Mouse (Mus musculus) brain, adult 2 months (tissue): ENCODE results near the gene C1qtnf5.
"Not testable (repeated sequence)": the region's sequence is repeated elsewhere in the genome, so short reads cannot be mapped to it uniquely, and the experiment has no call there.

ENCODE experiments used
- DNase-seq: peaks from one replicate; pipeline ENCODE4 v3.0.0; 2011; ENCODE audit warnings: low read depth, low spot score

C1qtnf5 gene

DNA sequence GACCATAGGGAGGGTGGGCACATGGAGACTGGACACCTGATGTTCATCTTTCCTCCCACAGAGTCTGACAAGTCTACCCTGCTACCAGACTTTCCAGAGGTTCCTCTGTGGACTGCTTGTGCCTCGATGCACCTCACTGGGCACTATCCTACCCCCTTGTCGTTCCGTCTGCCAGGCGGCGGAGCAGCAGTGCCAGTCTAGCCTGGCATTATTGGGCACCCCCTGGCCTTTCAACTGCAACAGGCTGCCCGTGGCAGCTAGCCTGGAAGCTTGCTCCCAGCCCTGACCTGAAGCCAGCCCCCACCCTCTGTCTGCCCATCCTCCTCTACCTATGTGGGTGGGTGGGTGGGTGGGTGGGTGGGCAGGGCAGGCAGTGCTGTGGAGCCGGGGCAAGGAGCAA, 863 bp upstream of the C1qtnf5 start:
- DNase-seq: no peak

DNA sequence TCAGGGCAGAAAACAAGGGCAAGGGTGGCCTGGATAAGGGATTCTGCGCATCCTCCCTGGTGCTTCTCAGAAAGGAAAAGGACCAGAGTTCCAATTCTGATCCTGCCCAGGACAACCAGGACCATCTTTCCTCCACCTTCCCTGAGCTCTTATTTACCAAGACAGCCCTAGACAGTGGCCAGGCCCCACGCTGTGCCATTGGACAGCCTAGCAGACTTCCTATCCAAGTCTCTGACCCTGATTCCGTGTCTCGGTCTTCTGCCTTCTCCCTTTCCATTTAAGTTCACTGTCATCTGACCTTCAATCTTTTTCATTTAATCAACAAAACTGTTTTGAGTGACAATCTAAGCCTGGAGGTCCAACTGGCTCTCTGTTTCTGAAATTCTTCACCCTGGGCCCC, 449 bp upstream of the C1qtnf5 start:
- peak; percentile 55 for DNase-seq

DNA sequence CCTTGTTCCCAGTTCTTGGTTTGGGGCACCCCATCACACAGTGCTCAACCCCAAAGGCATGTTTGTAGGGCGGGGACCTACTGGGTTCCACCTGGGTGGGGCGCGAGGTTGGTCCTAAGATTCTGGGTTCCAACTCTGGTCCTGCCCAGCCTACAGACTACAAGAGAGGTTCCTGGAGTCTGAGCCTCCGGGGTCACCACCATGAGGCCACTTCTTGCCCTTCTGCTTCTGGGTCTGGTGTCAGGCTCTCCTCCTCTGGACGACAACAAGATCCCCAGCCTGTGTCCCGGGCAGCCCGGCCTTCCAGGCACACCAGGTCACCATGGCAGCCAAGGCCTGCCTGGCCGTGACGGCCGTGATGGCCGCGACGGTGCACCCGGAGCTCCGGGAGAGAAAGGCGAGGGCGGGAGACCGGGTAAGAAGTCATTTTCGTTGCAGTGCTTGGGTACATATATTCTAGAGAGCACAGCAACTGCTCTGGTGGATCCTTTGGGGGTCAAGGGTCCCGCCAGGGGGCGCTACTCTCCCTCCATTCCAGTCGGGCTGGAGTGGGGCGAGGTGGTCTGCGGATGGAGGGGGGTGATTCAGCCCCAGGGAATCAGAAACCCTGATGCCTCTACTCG, 623 bp downstream of the C1qtnf5 start:
- DNase-seq: peak; percentile 51

DNA sequence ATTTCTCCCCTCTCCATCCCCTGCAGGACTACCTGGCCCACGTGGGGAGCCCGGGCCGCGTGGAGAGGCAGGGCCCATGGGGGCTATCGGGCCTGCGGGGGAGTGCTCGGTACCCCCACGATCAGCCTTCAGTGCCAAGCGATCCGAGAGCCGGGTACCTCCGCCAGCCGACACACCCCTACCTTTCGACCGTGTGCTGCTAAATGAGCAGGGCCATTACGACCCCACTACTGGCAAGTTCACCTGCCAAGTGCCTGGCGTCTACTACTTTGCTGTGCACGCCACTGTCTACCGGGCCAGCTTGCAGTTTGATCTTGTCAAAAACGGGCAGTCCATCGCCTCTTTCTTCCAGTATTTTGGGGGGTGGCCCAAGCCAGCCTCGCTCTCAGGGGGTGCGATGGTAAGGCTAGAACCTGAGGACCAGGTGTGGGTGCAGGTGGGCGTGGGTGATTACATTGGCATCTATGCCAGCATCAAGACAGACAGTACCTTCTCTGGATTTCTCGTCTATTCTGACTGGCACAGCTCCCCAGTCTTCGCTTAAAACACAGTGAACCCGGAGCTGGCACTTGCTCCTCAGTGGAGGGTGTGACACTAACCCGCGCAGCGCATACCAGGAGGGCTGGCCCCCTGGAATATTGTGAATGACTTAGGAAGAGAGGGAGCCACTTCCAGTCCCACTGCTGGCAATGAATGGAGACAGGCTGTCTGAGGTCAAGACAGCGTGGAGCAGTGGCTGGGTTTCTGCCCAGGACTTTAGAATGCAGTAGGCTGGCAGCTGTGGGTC, 1.4 kb downstream of the C1qtnf5 start:
- no peak for DNase-seq

DNA sequence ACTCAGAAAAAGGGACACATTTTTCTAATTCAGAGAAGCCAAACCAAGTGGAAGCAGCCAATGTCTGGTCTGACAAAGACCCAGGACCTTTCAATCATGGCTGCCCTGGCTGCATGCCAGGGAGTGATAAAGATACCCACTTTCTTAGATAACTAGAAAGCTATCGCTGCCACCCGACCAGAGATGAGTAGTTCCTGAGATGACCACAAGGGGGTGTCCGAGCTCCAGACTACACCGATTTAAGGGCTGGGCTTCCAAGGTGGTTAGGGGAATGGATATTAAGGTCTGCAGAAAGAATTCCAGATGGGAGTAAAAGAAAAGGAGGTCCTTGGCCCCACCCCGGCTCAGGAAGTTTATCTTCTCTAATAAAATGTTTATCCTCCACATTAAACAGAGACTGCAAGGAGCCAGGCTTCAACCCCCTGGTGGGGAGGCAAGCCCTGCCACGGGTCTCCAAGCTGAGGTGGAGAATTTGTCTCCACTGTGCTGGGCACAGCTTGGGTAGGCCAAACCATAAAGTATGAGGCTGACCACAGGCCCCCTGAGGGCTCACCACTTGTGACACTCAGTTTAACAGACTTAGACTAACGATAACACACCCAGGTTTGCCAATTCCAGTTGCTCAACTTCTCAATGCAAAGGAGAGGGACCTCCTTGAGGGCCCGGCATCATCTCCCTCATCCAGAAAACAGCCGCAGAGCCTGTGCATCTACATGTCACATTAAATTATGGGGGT, 2.5 kb downstream of the C1qtnf5 start:
- DNase-seq: peak; percentile 81

- not testable (repeated sequence) for DNase-seq
Measured at GRCm38 (mm10) chr9:44111909-44112308, 4.9 kb downstream of the C1qtnf5 start.

DNA sequence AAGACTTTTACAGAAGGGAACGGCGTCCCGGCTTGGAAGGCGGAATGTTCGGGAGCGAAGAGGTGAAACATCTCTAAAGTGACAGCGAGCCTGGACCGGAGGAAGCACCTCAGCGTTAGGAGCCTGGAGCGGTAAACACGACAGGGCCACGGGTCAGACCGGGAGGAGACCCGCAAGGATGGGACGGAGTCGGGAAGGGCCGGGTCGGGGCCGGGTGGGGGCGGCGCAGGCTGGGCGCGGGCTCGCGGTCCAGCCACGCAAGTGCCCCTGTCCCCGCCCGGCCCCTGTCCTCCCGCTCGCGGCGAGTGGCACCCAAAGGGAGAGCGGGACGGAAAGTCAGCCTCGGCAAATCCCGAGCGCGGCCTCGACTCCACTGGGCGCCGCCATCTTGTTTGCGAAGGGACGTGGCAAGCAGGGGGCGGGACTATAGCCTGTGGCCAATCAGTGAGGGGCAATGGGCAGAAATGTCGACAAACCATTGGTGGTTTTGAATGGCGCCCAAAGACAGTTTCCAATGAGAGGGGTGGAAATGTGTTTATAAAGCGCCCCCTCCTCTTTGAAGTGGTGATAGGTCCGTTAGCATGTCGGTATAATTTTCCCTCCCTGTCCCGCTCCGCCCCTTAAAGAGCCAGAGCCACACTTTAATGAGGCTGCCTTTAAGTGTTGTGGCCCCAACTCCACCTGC, 6.2 kb downstream of the C1qtnf5 start, which contains the start of the genes Gm49380 and Rnf26:
Gene Gm49380, minus strand, starts transcription at position 396 of the 685 bp plus-strand sequence.
Gene Rnf26, minus strand, starts transcription at position 413 of the 685 bp plus-strand sequence.
- peak; percentile 99 for DNase-seq

DNA sequence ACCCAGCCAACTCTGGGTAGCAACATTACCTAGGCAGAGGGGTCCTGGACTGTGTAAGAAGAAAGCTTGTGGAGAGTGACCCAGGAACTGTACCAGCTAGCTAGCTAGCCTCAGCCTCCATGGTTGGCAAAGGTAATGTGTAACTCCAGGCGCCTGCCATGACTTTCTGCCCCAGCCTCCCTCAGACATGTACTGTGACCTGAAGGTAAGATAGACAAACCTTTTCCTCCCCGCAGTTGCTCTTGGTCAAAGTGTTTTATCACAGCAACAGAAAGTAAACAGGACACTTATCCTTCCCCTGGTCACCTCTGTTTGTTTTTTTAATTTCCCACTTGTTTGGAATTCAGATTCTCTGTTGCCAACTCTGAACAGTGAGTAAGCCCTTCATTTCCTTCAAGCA, 7.4 kb downstream of the C1qtnf5 start:
- DNase-seq: no peak

- no peak for DNase-seq
Measured at GRCm38 (mm10) chr9:44115599-44115998, 8.6 kb downstream of the C1qtnf5 start.

DNA sequence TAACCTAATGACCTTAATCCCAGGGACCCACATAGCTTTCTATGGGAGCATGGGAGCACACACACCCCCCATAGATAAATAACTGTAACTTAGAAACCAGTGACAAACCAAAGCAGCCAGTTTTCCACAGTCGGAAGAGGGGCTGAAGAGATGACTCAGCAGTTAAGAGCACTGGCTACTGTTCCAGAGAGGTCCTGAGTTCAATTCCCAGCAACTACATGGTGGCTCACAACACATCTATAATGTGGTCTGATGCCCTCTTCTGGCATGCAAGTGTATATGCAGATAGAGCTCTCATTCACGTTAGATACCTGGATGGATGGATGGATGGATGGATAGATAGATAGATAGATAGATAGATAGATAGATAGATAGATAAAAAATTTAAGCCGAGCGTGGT, 9.1 kb downstream of the C1qtnf5 start:
- DNase-seq: no peak

DNA sequence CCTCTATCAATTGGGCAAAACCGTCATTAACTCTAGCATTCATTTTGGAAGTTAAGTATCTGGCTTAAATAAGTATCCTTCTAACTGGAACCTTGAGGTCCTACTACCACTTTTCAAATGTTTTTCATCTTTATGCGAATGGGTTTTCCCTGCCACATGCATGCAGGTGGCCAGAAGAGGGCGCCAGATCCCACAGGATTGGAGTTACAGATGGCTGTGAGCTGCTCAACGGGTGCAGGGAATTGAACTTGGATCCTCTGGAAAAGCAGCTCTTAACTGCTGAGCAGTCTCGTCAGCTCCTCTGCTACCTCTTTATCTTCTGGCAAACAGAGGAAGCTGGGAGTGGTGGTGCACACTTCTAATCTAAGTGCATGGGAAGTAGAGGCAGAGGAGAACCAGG, 12.0 kb downstream of the C1qtnf5 start:
- DNase-seq: peak; percentile 38

- peak; percentile 55 for DNase-seq
Measured at GRCm38 (mm10) chr9:44119948-44120465, 13.0 kb downstream of the C1qtnf5 start.

GRCm38 (mm10) chr9:44124317-44124716, 17.3 kb downstream of the C1qtnf5 start:
- DNase-seq: no peak

DNA sequence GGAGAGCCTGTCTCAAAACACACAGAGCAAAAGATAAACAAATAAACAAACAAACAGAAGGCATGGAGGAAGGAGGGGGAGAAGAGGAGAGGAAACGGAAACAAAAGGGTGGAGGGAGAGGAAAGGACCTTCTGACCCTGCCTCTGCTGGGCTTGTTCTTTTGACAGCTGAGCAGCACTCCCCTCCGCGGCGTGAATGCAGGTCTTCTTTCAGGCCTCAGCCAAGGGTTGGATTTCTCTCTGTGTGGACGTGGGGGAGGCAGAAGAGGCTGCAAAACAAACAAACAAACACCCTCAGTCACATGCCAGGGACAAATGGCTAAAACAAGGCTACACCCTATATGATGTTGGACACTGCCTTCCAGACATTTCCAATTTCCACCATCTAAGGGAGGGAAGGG, 18.0 kb downstream of the C1qtnf5 start:
- no peak for DNase-seq

GRCm38 (mm10) chr9:44125546-44126428, 18.7 kb downstream of the C1qtnf5 start:
- peak; percentile 96 for DNase-seq

DNA sequence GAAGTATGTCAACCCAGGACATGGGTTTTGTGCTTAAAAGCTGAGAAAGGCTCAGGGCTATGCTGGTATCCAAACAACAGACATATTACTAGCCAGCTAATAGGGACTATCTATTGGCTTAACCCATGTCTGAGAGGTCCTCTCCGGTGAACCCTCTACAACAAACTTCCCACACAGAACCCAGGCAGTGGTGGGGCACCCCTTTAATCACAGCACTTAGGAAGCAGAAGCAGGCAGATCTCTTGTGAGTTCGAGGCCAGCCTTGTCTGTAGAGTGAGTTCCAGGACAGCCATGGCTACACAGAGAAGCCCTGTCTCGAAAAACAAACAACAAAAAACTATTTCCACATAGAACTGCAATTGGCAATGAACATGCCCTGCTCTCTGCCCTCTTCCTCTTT, 19.7 kb downstream of the C1qtnf5 start:
- no peak for DNase-seq

- no peak for DNase-seq
Measured at GRCm38 (mm10) chr9:44127351-44127801, 20.3 kb downstream of the C1qtnf5 start.

- DNase-seq: no peak
Measured at GRCm38 (mm10) chr9:44129633-44130032, 22.6 kb downstream of the C1qtnf5 start.

- peak; percentile 66 for DNase-seq
Measured at GRCm38 (mm10) chr9:44130034-44130433, 23.0 kb downstream of the C1qtnf5 start.

DNA sequence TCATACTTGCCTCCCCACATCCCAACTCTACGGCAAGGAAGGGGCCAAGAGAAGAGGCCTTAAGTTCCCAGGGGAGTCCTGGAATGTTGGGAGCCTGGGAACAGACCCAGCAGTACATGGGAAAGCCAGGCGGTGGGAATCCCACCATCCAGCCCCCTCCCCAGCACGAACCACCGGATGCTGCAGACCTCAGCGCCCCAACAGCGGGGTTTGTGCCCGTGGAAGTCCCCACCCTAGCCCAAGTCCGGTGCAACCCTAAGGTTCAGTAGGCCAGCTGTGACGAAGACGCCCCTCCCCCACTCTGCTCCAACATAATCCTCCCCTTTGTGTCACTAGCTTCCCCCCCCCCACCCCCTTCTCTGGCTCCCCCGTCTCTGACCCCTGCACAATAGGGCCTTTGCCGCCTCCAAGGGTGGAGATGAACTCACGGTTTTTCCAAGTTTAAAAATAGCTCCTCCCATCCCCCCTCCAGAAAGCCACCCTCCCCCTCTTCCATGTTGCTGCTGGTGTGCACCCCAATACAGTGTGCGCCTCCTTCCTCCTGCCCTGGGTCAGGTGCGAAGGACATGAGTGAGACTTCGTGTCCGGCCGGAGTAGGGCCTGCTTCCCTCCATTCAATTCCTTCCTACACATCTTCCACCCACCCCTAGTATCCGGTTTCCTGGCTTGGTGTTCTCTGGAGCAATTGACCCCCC, 23.7 kb downstream of the C1qtnf5 start:
- peak; percentile 88 for DNase-seq
